Mouse (Mus musculus) embryonic facial prominence, embryonic 11.5 days (tissue): ENCODE results near the gene Vgll1. TPM values are rescaled to one million over a fixed set of nuclear protein-coding genes. Genes with fewer than 3 reads are reported as not detected.

ENCODE experiments used
- ATAC-seq: fragments of 200-750 bp; cut with Nextera tagmentation; replicated peaks from 2 replicates; pipeline ENCODE4 v1.8.0; 2017; ENCODE audit warnings: low read depth; ENCODE audit not compliant: insufficient number of reproducible peaks, low FRiP score, low TSS enrichment
- DNase-seq: peaks from one replicate; pipeline ENCODE4 v3.0.0-alpha.2; 2015; ENCODE audit warnings: low spot score
- H3K27ac ChIP-seq: fragments of 300-500 bp; sonication (generic); replicated peaks from 2 replicates; pipeline ENCODE4 v1.5.1; 2014; ENCODE audit warnings: mild to moderate bottlenecking, low read depth, low read length, control low read depth
- H3K27me3 ChIP-seq: fragments of 300-500 bp; sonication (generic); 2 replicates; pipeline ENCODE4 v1.6.1; 2014; ENCODE audit warnings: mild to moderate bottlenecking, low read length, moderate library complexity, mixed read lengths; ENCODE audit not compliant: control insufficient read depth, insufficient read depth
- H3K36me3 ChIP-seq: fragments of 300-500 bp; sonication (generic); replicated peaks from 2 replicates; pipeline ENCODE4 v1.6.1; 2014; ENCODE audit warnings: low read depth, mild to moderate bottlenecking, low read length, moderate library complexity, mixed read lengths; ENCODE audit not compliant: control insufficient read depth, insufficient read depth
- H3K4me1 ChIP-seq: fragments of 300-500 bp; sonication (generic); 2 replicates; pipeline ENCODE4 v1.6.1; 2014; ENCODE audit warnings: low read length, mixed read lengths; ENCODE audit not compliant: control insufficient read depth, insufficient read depth
- H3K4me2 ChIP-seq: fragments of 300-500 bp; sonication (generic); 2 replicates; pipeline ENCODE4 v1.6.1; 2014; ENCODE audit warnings: low read depth, mild to moderate bottlenecking, control low read depth, low read length, moderate library complexity
- H3K4me3 ChIP-seq: fragments of 300-500 bp; sonication (generic); 2 replicates; pipeline ENCODE4 v1.5.1; 2014; ENCODE audit warnings: low read depth, low read length, control low read depth
- H3K9ac ChIP-seq: fragments of 300-500 bp; sonication (generic); replicated peaks from 2 replicates; pipeline ENCODE4 v1.6.1; 2014; ENCODE audit warnings: mild to moderate bottlenecking, control low read depth, low read length
- H3K9me3 ChIP-seq: fragments of 300-500 bp; sonication (generic); replicated peaks from 2 replicates; pipeline ENCODE4 v1.6.1; 2016; ENCODE audit warnings: mild to moderate bottlenecking, low read length, inconsistent platforms, mixed read lengths; ENCODE audit not compliant: control insufficient read depth
- WGBS: fragments of 180-500 bp; shearing (Covaris S2); extraction: QIAGEN DNeasy Blood & Tissue Kit; methylation state at CpG from one replicate; pipeline ENCODE4 v1.1.7; 2014; 5-methylcytosine and 5-hydroxymethylcytosine counted together
- polyA plus RNA-seq: library from polyadenylated mRNA; unstranded; fragments of >200 nt; fragmentation: Nextera tagmentation; extraction: Ambion mirVana; gene quantifications from 2 replicates; pipeline ENCODE4 v1.2.1, GENCODE M21; 2014

Vgll1 gene
- 0.26 and 0.34 TPM in 2 replicates for polyA plus RNA-seq

- 89% methylated on average over 4 of the region's 4 CpGs for WGBS
- no peak within 1 kb of the TSS for H3K4me3 ChIP-seq
- no peaks in the 10 kb centered on the region for H3K4me1 ChIP-seq
- DNase-seq (no peak), ATAC-seq (no peak)
- H3K9ac ChIP-seq: no peak within 1 kb of the TSS
- H3K27ac ChIP-seq: no peak within 1 kb of the TSS
- H3K9me3 ChIP-seq: no peaks in the 10 kb centered on the region
- no peaks in the 10 kb centered on the region for H3K36me3 ChIP-seq
- H3K4me2 ChIP-seq: no peak within 1 kb of the TSS
- no peaks in the 10 kb centered on the region for H3K27me3 ChIP-seq
These were observed at the start of gene Vgll1 for GRCm38 (mm10) chrX:57087806-57088205. TSS of gene Vgll1 (plus strand) at chrX:57088106.

- Histone ChIP-seq H3K4me3 (no peak within 1 kb of the TSS), H3K36me3 (no peaks in the 10 kb centered on the region), H3K9ac (no peak within 1 kb of the TSS), H3K4me2 (no peak within 1 kb of the TSS), H3K27ac (no peak within 1 kb of the TSS), H3K4me1 (no peaks in the 10 kb centered on the region), H3K9me3 (no peaks in the 10 kb centered on the region), H3K27me3 (no peaks in the 10 kb centered on the region)
- WGBS: 78% methylated on average over 5 of the region's 5 CpGs
- ATAC-seq: no peak
- DNase-seq: no peak
These were observed 45.1 kb upstream of the Vgll1 start, which contains the start of gene Brs3 for GRCm38 (mm10) chrX:57042774-57043173. TSS of gene Brs3 (plus strand) at chrX:57043074.

- Histone ChIP-seq H3K36me3 (no peaks in the 10 kb centered on the region), H3K27ac (no peak overlapping the region), H3K4me1 (no peaks in the 10 kb centered on the region), H3K4me2 (no peak overlapping the region), H3K9me3 (no peaks in the 10 kb centered on the region), H3K27me3 (no peaks in the 10 kb centered on the region), H3K9ac (no peak overlapping the region), H3K4me3 (no peak overlapping the region)
- no peak for DNase-seq
- no peak for ATAC-seq
- 83% methylated on average over 6 of the region's 6 CpGs for WGBS
These were observed 44.0 kb upstream of the Vgll1 start for GRCm38 (mm10) chrX:57043869-57044268.

GRCm38 (mm10) chrX:57052848-57053173 lies 35.1 kb upstream of the Vgll1 start:
- H3K27me3 ChIP-seq: no peaks in the 10 kb centered on the region
- DNase-seq (no peak), ATAC-seq (peak; percentile 76; the same call in 1 of the 2 replicates)
- WGBS: 10% methylated on average over 4 of the region's 4 CpGs
- peak overlapping the region; percentile 54 for H3K4me3 ChIP-seq
- no peaks in the 10 kb centered on the region for H3K36me3 ChIP-seq
- peak overlapping the region; percentile 84; the same call in 1 of the 2 replicates for H3K27ac ChIP-seq
- H3K9ac ChIP-seq: peak overlapping the region; percentile 70
- H3K4me2 ChIP-seq: peak overlapping the region; percentile 30
- no peaks in the 10 kb centered on the region for H3K4me1 ChIP-seq
- no peaks in the 10 kb centered on the region for H3K9me3 ChIP-seq

GRCm38 (mm10) chrX:57053174-57053992 lies 34.5 kb upstream of the Vgll1 start, which contains the start of gene Htatsf1:
TSS of gene Htatsf1 (plus strand) at chrX:57053583.
- DNase-seq: peak; percentile 78
- Histone ChIP-seq H3K27ac (peak within 1 kb of the TSS; percentile 84), H3K27me3 (no peaks in the 10 kb centered on the region), H3K9me3 (no peaks in the 10 kb centered on the region), H3K4me1 (no peaks in the 10 kb centered on the region), H3K4me3 (peak within 1 kb of the TSS; percentile 54), H3K36me3 (no peaks in the 10 kb centered on the region), H3K4me2 (peak within 1 kb of the TSS; percentile 47), H3K9ac (peak within 1 kb of the TSS; percentile 70)
- peak; percentile 96 for ATAC-seq
- 16% methylated on average over 67 of the region's 85 CpGs for WGBS

- ATAC-seq (no peak), DNase-seq (no peak)
- Histone ChIP-seq H3K36me3 (no peaks in the 10 kb centered on the region), H3K4me1 (no peaks in the 10 kb centered on the region), H3K27ac (peak overlapping the region; percentile 84), H3K4me3 (peak overlapping the region; percentile 54), H3K9ac (peak overlapping the region; percentile 50), H3K27me3 (no peaks in the 10 kb centered on the region), H3K9me3 (no peaks in the 10 kb centered on the region), H3K4me2 (peak overlapping the region; percentile 47)
- WGBS: 30% methylated on average over 11 of the region's 11 CpGs
These were observed 33.9 kb upstream of the Vgll1 start for GRCm38 (mm10) chrX:57053993-57054385.

GRCm38 (mm10) chrX:57081496-57081895 lies 6.4 kb upstream of the Vgll1 start:
- no peaks in the 10 kb centered on the region for H3K27me3 ChIP-seq
- no peaks in the 10 kb centered on the region for H3K36me3 ChIP-seq
- H3K27ac ChIP-seq: no peak overlapping the region
- no peak overlapping the region for H3K9ac ChIP-seq
- no peak overlapping the region for H3K4me3 ChIP-seq
- 78% methylated on average over 5 of the region's 5 CpGs for WGBS
- no peaks in the 10 kb centered on the region for H3K4me1 ChIP-seq
- no peaks in the 10 kb centered on the region for H3K9me3 ChIP-seq
- H3K4me2 ChIP-seq: no peak overlapping the region
- ATAC-seq: no peak
- DNase-seq: no peak

- Histone ChIP-seq H3K4me3 (no peak overlapping the region), H3K9ac (no peak overlapping the region), H3K4me2 (no peak overlapping the region), H3K9me3 (no peaks in the 10 kb centered on the region), H3K27me3 (no peaks in the 10 kb centered on the region), H3K4me1 (no peaks in the 10 kb centered on the region), H3K27ac (no peak overlapping the region), H3K36me3 (no peaks in the 10 kb centered on the region)
- WGBS: 95% methylated on average over 1 of the region's 1 CpGs
- DNase-seq: no peak
- ATAC-seq: no peak
These were observed 15.5 kb downstream of the Vgll1 start for GRCm38 (mm10) chrX:57103415-57103814.
